Mouse (Mus musculus): ENCODE results near the gene Tdgf1. TPM values are rescaled to one million over a fixed set of nuclear protein-coding genes. Genes with fewer than 3 reads are reported as not detected.
A peak's percentile ranks its signal among the peaks of the same experiment; 100 is the strongest.

The Tdgf1 gene
- polyA plus RNA-seq (2012; rRNA removed) = 0.08 and 0.14 TPM in 2 replicates

- DNase-seq (ENCODE audit: low read depth in 1 of 2, low spot score in 2 of 2) = no peak
- Histone ChIP-seq H3K36me3 (ENCODE audit: control insufficient read depth, insufficient read depth, low read length) (no peaks in the 10 kb centered on the region), H3K27me3 (ENCODE audit: control insufficient read depth, insufficient read depth, low read length) (no peaks in the 10 kb centered on the region), H3K4me3 (ENCODE audit: extremely low read depth, insufficient read depth, insufficient read length) (no peak within 1 kb of the TSS), H3K4me1 (ENCODE audit: control insufficient read depth, insufficient read depth, insufficient read length) (no peaks in the 10 kb centered on the region; the same call in 1 of the 2 replicates), H3K27ac (ENCODE audit: insufficient read depth, low read length) (peak within 1 kb of the TSS; percentile 69)
- TF ChIP-seq CTCF (IDR thresholded peaks at IDR 0.05; ENCODE audit: extremely low read depth, insufficient read depth, insufficient read length, insufficient replicate concordance) = no peak
- TF ChIP-seq POLR2A (IDR thresholded peaks at IDR 0.05; ENCODE audit: low read depth, low read length) = no peak
- WGBS = 41% methylated on average over 11 of the region's 11 CpGs
Observed at GRCm38 (mm10) chr9:110945926-110946325, at the start of gene Tdgf1. Gene Tdgf1 (minus strand): TSS chr9:110946158.

GRCm38 (mm10) chr9:110994716-110995172, 48.8 kb upstream of the Tdgf1 start:
- WGBS = 17% methylated on average over 13 of the region's 13 CpGs
- Histone ChIP-seq H3K36me3 (ENCODE audit: control insufficient read depth, insufficient read depth, low read length) (no peaks in the 10 kb centered on the region), H3K4me1 (ENCODE audit: control insufficient read depth, insufficient read depth, insufficient read length) (peaks cover 2% of the 10 kb centered on the region; the same call in 1 of the 2 replicates), H3K27me3 (ENCODE audit: control insufficient read depth, insufficient read depth, low read length) (no peaks in the 10 kb centered on the region), H3K4me3 (ENCODE audit: extremely low read depth, insufficient read depth, insufficient read length) (peak overlapping the region; percentile 48; the same call in 1 of the 2 replicates), H3K27ac (ENCODE audit: insufficient read depth, low read length) (peak overlapping the region; percentile 24; the same call in 1 of the 2 replicates)
- DNase-seq (ENCODE audit: low read depth in 1 of 2, low spot score in 2 of 2) = peak; percentile 72 to 83
- TF ChIP-seq POLR2A (IDR thresholded peaks at IDR 0.05; ENCODE audit: low read depth, low read length) = peak; percentile 26; the same call in 1 of the 2 replicates
- TF ChIP-seq CTCF (IDR thresholded peaks at IDR 0.05; ENCODE audit: extremely low read depth, insufficient read depth, insufficient read length, insufficient replicate concordance) = 0 out of 2 replicates have a peak, but pooled peaks have one; percentile 15

- no peak for DNase-seq (ENCODE audit: low read depth in 1 of 2, low spot score in 2 of 2)
- H3K4me1 ChIP-seq (ENCODE audit: control insufficient read depth, insufficient read depth, insufficient read length) = peaks cover 2% of the 10 kb centered on the region; the same call in 1 of the 2 replicates
- 55% methylated on average over 3 of the region's 3 CpGs for WGBS
- H3K27me3 ChIP-seq (ENCODE audit: control insufficient read depth, insufficient read depth, low read length) = no peaks in the 10 kb centered on the region
- H3K36me3 ChIP-seq (ENCODE audit: control insufficient read depth, insufficient read depth, low read length) = no peaks in the 10 kb centered on the region
- H3K4me3 ChIP-seq (ENCODE audit: extremely low read depth, insufficient read depth, insufficient read length) = no peak overlapping the region
- TF ChIP-seq CTCF (IDR thresholded peaks at IDR 0.05; ENCODE audit: extremely low read depth, insufficient read depth, insufficient read length, insufficient replicate concordance) (no peak), POLR2A (IDR thresholded peaks at IDR 0.05; ENCODE audit: low read depth, low read length) (no peak)
- H3K27ac ChIP-seq (ENCODE audit: insufficient read depth, low read length) = no peak overlapping the region
Observed at GRCm38 (mm10) chr9:110993281-110993709, 47.3 kb upstream of the Tdgf1 start.

- no peaks in the 10 kb centered on the region for H3K27me3 ChIP-seq (ENCODE audit: control insufficient read depth, insufficient read depth, low read length)
- TF ChIP-seq POLR2A (IDR thresholded peaks at IDR 0.05; ENCODE audit: low read depth, low read length) (no peak), CTCF (IDR thresholded peaks at IDR 0.05; ENCODE audit: extremely low read depth, insufficient read depth, insufficient read length, insufficient replicate concordance) (no peak)
- H3K27ac ChIP-seq (ENCODE audit: insufficient read depth, low read length) = no peak within 1 kb of the TSS
- peaks cover 2% of the 10 kb centered on the region; the same call in 1 of the 2 replicates for H3K4me1 ChIP-seq (ENCODE audit: control insufficient read depth, insufficient read depth, insufficient read length)
- 67% methylated on average over 6 of the region's 6 CpGs for WGBS
- no peak for DNase-seq (ENCODE audit: low read depth in 1 of 2, low spot score in 2 of 2)
- H3K36me3 ChIP-seq (ENCODE audit: control insufficient read depth, insufficient read depth, low read length) = no peaks in the 10 kb centered on the region
- no peak within 1 kb of the TSS for H3K4me3 ChIP-seq (ENCODE audit: extremely low read depth, insufficient read depth, insufficient read length)
Observed at GRCm38 (mm10) chr9:110990204-110990603, 44.2 kb upstream of the Tdgf1 start, which contains the start of gene Rtp3. Gene Rtp3 (minus strand): TSS chr9:110990583.

- DNase-seq (ENCODE audit: low read depth in 1 of 2, low spot score in 2 of 2) = no peak
- no peaks in the 10 kb centered on the region for H3K27me3 ChIP-seq (ENCODE audit: control insufficient read depth, insufficient read depth, low read length)
- 95% methylated on average over 2 of the region's 2 CpGs for WGBS
- no peak for TF ChIP-seq POLR2A (IDR thresholded peaks at IDR 0.05; ENCODE audit: low read depth, low read length)
- no peak for TF ChIP-seq CTCF (IDR thresholded peaks at IDR 0.05; ENCODE audit: extremely low read depth, insufficient read depth, insufficient read length, insufficient replicate concordance)
- no peak overlapping the region for H3K4me3 ChIP-seq (ENCODE audit: extremely low read depth, insufficient read depth, insufficient read length)
- H3K4me1 ChIP-seq (ENCODE audit: control insufficient read depth, insufficient read depth, insufficient read length) = no peaks in the 10 kb centered on the region
- H3K27ac ChIP-seq (ENCODE audit: insufficient read depth, low read length) = no peak overlapping the region
- H3K36me3 ChIP-seq (ENCODE audit: control insufficient read depth, insufficient read depth, low read length) = no peaks in the 10 kb centered on the region
Observed at GRCm38 (mm10) chr9:110989543-110989942, 43.6 kb upstream of the Tdgf1 start.

GRCm38 (mm10) chr9:110989141-110989540, 43.2 kb upstream of the Tdgf1 start:
- no peak overlapping the region for H3K4me3 ChIP-seq (ENCODE audit: extremely low read depth, insufficient read depth, insufficient read length)
- H3K4me1 ChIP-seq (ENCODE audit: control insufficient read depth, insufficient read depth, insufficient read length) = no peaks in the 10 kb centered on the region
- 61% methylated on average over 4 of the region's 4 CpGs for WGBS
- H3K27ac ChIP-seq (ENCODE audit: insufficient read depth, low read length) = no peak overlapping the region
- H3K27me3 ChIP-seq (ENCODE audit: control insufficient read depth, insufficient read depth, low read length) = no peaks in the 10 kb centered on the region
- H3K36me3 ChIP-seq (ENCODE audit: control insufficient read depth, insufficient read depth, low read length) = no peaks in the 10 kb centered on the region
- no peak for TF ChIP-seq CTCF (IDR thresholded peaks at IDR 0.05; ENCODE audit: extremely low read depth, insufficient read depth, insufficient read length, insufficient replicate concordance)
- TF ChIP-seq POLR2A (IDR thresholded peaks at IDR 0.05; ENCODE audit: low read depth, low read length) = no peak
- DNase-seq (ENCODE audit: low read depth in 1 of 2, low spot score in 2 of 2) = no peak

GRCm38 (mm10) chr9:110988078-110988477, 42.1 kb upstream of the Tdgf1 start:
- Histone ChIP-seq H3K27me3 (ENCODE audit: control insufficient read depth, insufficient read depth, low read length) (no peaks in the 10 kb centered on the region), H3K4me1 (ENCODE audit: control insufficient read depth, insufficient read depth, insufficient read length) (no peaks in the 10 kb centered on the region), H3K27ac (ENCODE audit: insufficient read depth, low read length) (no peak overlapping the region), H3K36me3 (ENCODE audit: control insufficient read depth, insufficient read depth, low read length) (no peaks in the 10 kb centered on the region), H3K4me3 (ENCODE audit: extremely low read depth, insufficient read depth, insufficient read length) (no peak overlapping the region)
- 79% methylated on average over 3 of the region's 3 CpGs for WGBS
- no peak for DNase-seq (ENCODE audit: low read depth in 1 of 2, low spot score in 2 of 2)
- no peak for TF ChIP-seq POLR2A (IDR thresholded peaks at IDR 0.05; ENCODE audit: low read depth, low read length)
- no peak for TF ChIP-seq CTCF (IDR thresholded peaks at IDR 0.05; ENCODE audit: extremely low read depth, insufficient read depth, insufficient read length, insufficient replicate concordance)
